Mouse (Mus musculus): ENCODE results near the gene Aven.

Gene Aven

DNA sequence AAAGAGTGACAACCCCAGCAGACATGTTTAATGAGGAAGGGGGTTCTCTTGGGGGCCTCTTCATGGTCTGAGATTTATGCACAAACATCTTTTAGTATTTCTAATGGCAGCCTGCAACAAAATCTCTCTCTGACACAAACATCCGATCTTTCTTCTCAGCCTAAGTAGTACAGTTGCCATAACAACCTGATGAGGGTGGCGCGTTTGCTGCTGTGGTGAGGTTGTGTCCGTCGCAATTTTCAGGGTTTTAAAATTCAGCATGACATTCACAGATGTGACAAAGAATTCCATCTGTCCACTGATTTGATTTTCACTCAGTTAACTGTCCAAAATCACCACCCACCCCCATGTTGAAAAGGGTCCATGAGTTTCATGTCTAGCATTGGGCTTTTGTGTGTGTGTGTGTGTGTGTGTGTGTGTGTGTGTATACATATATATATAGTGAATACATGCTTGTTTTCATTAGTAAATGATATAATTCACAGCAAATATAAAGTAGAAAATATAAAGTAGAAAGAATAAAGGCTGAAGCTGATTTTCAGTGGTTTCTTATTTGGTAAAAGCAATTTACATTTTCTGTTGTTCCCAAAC lies 49.0 kb downstream of the Aven start:
- in situ Hi-C loops (cut with MboI, MseI), result no loop called here

DNA sequence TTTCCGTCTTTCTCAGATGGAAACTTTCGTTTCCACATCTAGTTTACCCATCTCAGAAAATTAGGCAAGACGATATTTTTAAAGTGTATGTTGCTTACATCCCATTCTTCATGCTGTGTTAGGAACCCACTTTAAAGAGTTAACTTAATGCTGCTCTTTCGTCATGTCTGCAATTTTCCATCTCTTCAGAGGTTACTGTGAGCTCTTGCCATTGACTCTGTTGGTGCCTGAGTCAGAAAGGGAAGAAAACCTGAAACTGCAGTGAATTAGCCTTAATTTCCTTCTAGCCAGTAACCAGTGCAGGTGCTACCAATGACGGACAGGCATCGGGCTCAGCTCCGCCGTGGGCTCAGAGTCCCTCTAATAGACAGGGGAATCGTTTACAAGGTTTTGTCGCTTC lies 63.8 kb downstream of the Aven start:
- in situ Hi-C loops (cut with MboI, MseI), result no loop called here

DNA sequence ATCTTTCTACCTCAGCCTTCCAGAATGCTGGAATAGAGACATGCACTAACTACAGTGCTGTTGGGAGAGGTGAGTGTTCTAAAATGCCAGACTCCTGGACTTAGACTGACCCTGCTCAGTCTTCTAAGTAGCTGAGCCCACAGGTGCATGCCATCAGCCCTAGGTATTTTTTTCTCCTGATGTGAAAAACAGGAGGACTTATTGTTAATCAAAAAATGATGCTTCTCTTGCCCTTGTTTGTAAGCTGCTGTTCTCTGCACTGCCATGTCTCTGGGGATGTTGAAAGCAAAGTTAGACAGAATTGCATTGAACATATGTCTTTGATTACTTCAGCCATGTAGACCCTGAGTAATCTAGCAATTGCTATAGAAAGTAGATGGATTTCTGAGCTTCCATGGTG lies 64.7 kb downstream of the Aven start:
- in situ Hi-C loops (cut with MboI, MseI), result no loop called here

DNA sequence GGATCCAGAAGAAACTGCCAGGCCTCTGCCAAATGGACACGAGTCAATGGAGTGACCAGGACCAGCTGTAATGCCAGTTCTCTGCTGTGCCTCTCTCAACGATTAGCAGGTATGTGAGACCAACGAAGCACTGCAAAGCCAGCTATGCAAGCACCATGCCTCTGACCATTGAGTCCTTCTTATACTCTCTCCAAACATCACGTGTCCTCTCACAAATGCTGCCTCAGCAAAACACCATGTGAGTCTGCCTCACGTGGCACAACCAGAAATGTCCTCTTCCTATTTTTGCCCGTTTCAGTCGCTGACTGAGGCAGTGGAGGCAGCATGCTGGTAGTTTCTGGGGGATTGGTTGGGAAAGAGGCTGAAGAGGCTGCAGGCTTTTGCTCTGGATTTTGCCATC lies 68.8 kb downstream of the Aven start:
- in situ Hi-C loops (cut with MboI, MseI), result no loop called here

DNA sequence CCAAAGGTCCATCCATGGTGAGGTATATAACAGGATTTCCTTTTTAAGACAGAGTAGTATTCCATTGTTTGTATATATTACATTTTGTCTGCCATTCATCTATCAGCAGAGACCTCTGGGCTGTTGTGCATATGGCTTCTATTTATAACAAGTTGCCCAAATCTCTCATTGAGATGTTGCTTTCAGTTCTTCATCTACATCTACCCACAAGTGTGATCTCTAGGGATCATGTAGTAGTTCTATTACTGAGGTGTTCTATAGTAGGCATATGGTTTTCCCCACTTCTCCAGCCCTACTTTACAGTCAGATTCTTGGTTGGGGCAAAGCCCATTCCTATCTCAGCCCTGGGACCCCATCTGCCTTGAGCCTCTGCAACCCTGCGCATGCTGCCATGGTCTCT lies 72.3 kb downstream of the Aven start:
- in situ Hi-C loops (cut with MboI, MseI), result no loop called here

DNA sequence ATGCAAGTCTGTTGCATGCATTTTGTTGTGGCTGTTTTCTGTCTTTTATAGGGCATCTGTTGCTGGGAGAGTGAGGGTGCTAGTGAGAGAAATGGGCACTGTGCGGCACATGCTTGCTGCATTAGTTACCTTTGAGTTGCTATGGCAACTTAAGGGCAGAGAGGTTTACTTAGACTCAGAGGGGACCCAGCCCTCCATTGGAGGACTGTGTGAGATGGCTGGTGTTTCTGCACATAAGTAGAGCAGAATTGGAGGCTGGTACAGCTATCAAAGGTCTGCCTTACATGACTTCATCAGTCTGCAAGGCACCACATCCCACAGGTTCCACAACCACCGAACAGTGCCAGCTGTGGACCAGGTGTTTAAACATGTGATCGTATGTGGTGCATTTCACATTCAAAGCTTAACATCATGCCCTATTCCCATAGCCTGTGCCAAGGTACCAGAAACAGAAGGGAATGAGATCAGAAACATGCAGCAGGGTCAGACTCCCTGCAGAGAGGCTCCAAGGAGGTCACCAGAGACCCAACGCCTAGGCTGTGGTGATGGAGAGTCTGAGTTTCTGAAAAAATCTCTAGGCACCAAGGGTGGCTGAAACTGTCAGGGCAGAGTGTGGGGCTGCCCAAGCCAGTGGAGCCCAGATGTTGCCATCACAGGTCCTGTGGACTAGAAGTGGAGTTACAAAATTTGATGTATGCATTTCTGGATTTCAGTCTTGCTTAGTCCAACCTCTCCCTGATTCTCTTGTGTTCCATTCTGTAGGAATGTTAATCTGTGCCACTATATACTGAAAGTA lies 73.7 kb downstream of the Aven start:
- in situ Hi-C loops (cut with MboI, MseI), result no loop called here

DNA sequence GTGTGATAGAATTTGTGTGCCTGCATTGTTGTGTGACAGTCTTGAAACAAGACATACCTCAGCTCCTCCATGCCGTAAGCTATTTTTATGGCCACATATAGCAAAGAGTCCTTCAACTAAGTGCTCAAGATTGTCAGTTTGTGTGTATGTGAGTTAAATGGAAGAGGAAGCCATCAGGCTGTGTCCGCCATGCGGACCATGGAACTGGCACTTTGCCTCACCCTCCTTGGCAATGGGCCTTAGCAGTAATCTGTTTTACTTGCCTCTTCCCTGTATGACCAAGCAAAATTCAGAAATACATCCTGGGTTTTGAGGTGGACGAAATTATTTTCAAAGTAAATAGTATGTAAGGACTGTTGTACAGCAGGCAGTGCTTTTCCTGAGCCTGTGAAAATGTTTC lies 75.0 kb downstream of the Aven start:
- in situ Hi-C loops (cut with MboI, MseI), result no loop called here

DNA sequence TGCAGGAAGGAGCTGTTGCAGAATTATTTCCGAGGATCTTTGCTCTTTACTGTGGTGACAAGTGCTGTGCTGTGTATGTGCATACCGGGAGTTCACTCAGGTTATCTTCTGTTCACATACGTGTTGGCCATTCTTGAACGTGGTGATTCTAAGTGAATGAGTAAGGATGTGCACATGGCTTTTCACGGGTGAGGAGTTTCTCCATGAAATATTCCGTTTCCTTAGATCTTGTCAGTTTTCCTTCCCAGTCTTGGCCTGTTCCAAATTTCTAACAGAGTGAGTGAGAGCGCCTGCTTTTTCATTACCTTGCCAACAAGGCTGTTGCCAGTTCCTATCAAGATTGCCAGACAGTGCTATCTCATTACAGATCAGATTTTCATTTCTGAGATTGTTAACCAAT lies 98.2 kb downstream of the Aven start:
- in situ Hi-C loops (cut with MboI, MseI), result no loop called here

DNA sequence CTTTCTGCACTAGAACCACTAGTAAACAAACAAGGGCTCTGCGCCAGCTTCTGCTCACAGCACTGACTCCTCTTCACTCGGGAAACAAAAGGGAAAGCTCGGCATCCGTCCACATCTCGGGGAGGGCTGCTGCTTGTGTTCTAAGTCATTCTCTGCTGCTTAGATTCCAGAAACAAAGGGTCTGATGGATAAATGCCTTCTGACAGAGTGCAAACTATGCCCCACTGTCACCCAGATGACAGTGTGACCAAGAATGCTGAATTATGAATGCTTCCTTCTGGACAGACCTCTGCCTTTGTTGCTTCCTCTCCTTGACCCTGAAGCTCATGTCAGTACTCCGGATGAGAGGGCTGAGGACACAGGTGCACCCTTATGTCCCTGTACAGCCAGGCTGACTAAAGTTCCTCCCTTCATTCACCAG lies 98.7 kb downstream of the Aven start:
- in situ Hi-C loops (cut with MboI, MseI), result no loop called here

DNA sequence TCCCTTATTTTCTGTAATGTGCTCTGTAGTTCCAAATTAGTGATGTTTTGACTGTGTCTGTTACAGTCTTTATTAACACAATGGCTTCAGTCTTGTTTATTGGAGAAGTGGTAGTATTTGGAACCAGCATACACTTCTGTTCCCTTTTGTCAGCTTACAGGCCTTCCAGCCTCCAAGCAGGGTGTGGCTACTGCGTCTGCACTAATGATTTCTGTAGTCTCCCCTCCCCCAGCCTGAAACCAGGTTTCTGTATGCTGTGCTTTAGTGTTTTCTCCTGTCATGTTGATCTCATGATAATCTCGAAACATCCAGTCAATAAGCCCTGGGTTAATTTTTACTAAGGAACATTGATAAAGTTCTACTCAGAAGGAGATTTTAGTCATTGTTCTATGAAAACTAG lies 100.6 kb downstream of the Aven start:
- in situ Hi-C loops (cut with MboI, MseI), result no loop called here

DNA sequence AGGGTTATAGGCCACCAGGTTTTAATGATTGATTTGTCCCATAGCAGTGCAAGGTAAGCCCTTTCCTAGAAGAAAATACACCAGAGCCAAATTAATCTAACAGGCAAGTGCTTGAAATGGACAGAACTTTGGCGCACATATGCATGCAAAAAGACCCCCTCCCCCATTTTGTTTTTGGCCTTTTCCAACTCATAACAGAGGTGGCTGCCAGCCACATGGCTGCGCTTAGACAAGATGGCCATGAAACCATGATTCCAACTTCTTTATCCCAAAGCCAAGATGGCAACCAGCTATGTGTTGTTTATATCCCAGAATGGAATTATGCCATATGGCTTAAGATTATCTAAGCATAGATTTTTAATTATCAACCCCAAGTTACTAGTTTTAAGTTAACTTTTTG lies 101.0 kb downstream of the Aven start:
- in situ Hi-C loops (cut with MboI, MseI), result no loop called here

DNA sequence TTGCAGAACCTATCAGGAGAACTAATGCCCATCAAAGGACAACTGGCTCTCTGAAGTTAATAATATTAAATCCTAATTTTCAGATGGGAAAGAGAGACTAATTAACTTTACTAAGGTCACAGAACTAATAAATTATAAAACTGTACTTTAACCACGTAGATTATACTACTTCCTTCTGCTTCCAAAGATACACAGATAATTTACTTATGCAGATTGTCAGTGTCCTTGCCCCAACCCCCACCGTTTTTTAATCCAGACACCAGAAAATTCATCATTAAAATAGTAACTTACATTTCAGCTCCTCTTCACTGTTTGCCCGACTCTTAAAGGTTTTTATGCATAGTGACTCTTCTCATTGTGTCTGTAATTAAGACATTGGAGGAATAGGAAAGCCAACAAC lies 103.0 kb downstream of the Aven start:
- in situ Hi-C loops (cut with MboI, MseI), result no loop called here

DNA sequence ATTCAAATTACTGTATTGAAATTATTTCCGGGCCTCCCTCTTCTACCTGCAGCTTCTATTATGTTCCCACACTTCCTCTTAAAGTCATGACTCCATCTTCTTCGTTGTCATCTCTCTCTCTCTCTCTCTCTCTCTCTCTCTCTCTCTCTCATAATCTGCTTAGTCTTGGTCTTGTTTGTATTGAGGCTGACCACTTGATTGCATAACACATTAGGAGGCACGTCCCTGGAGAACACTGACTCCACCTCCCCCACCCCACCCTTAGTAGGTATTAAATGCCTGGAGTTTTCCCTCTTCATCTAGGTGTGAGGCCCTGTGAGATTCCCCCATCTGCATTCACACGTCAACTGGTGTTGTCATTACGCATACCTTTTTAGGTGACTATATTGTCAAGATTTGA lies 103.7 kb downstream of the Aven start:
- in situ Hi-C loops (cut with MboI, MseI), result no loop called here

DNA sequence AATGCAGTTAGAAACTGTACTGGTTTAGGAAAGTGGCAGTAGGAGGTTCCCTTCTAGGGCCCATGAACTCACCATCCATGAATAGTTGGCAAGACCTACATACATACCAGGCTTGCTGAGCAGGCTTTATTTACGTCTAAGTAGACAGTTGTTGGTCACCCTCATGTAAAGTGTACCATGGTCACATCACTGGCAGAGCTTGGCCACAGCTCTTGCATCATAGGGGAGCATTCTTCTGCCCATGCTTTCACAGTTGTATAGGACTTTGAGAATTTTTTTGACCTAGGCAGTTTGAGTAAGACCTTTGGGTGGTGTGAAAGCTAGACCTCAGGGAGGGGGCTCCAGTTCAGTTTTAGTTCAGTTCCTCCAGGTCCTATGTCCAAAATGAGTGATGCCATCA lies 104.3 kb downstream of the Aven start:
- in situ Hi-C loops (cut with MboI, MseI), result no loop called here

DNA sequence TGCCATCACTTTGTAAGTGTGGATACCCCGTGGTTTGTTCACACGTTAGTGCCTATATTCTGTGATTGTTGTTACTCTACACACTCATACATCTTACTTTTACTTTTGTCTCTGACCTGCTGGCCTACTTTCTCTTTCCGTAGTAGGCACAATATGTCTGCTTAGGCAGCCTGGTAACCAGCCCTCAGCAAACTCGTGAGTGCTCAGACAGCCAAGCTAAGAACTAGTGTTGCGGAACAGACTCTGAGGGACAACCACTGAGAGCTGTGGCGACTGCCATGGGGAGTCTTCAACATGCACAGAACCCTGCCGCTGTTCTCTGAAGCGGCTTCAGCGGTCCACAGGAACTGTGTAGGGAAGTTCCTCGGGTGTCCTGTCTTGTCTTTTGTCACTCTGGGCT lies 107.5 kb downstream of the Aven start:
- in situ Hi-C loops (cut with MboI, MseI), result no loop called here

DNA sequence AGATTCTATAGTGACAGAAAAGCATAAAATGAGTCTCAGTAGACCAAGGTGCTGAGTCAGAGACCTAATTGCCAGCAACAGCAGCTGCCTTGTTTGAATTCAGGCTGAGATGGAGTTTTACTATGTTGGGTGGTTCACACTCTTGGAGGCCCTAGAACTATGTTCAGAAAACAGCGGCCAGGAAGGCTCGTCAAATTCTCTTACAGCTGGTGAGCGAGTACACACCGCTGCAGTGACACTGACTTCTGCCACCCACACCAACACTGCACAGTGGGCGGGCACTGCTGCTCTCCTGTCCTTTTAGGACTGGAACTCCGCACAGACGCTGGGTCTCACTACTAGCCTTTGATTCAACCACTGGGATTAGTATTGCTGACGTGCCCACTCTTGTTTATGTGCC lies 109.7 kb downstream of the Aven start:
- in situ Hi-C loops (cut with MboI, MseI), result no loop called here

DNA sequence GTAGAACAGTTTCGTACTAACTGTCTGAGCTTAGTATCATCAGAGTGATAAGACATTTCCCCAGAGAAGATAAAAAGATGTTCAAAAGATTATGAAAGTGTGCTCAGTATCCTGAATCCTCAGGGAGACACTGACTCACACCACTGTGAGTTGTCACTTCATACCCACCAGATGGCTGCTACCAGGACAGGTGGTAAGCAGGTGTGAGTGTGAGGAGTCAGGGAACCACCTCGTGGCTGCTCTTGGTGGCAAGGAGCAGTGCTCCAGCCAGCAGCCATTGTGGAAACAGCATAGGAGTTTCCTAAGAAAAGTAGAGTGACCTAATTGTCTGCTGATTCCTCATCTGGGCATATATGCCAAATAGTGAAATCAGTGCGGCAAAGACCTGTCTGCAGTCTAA lies 113.8 kb downstream of the Aven start:
- in situ Hi-C loops (cut with MboI, MseI), result no loop called here

DNA sequence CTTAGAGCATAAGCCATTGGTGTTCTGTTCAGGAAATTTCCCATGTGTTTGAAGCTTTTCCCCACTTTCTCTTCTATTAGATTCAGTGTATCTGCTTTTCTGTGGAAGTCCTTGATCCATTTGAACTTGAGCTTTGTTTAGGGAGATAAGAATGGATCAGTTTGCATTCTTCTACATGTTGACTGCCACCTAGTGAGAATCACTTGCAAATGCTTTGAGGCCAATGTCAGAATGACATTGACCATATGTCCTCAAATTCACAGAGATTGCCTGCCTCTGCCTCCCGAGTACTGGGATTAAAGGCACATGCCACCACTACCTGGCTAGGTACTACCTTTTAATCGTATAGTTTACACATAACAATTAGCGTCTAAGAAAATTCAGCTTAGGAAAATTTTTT lies 119.9 kb downstream of the Aven start:
- in situ Hi-C loops (cut with MboI, MseI), result no loop called here

DNA sequence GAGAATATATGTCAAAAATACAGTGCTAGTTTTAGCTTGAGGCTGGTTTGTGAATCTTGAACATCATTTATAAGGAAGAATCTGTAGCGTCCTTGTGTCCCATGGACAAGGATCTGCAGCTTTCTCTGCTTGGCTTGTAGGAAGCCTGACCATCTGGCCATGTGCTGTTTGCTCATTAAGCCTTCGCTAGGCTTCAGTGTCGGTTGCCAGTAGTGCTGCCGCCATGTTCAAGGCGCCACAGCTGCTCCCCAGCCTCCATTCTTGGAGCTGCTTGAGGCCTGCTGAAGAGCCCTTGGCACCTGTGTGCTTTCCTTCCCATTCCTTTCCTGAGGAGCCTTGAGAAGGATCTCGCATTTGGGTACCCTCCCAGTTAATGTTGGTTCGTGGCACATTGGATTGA lies 121.6 kb downstream of the Aven start:
- in situ Hi-C loops (cut with MboI, MseI), result no loop called here

DNA sequence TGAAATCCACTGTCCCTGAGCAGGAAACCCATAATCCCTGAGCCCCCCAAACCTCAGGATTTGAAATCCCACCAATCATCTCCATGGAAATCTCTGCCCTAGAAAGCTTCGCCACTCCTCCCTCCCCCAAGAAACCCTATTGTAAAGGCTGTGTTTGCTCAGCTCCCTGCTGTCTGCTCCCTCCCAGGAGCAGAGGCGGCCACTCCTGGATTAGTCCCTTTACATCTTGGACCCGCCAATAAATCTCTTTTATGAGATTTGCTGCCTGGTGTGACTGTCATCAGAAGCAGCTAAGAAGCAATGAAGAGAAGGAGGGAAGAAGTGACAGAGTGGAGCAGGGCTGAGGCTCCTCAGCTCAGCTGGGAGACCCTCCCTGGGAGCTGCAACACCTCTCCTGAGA lies 124.4 kb downstream of the Aven start:
- in situ Hi-C loops (cut with MboI, MseI), result no loop called here

DNA sequence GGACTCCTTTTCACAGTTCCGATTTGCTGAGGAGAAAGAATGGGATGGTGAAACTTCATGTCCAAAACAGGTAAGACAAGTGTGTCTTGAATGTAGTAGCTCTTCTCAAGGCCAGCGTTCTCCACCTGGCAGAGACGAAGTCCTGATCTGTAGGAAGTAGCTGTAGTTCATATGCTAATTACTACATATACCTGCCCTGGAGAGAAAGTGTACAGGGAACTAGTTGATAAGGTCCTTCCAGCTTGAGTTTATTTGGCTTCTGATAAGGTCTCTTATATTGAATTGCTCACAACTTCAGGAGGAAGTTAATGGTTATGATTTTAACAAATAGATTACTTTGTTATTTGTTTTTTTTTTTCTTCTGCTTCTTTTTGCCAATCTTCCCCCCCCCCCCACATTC lies 132.4 kb downstream of the Aven start:
- in situ Hi-C loops (cut with MboI, MseI), result no loop called here

DNA sequence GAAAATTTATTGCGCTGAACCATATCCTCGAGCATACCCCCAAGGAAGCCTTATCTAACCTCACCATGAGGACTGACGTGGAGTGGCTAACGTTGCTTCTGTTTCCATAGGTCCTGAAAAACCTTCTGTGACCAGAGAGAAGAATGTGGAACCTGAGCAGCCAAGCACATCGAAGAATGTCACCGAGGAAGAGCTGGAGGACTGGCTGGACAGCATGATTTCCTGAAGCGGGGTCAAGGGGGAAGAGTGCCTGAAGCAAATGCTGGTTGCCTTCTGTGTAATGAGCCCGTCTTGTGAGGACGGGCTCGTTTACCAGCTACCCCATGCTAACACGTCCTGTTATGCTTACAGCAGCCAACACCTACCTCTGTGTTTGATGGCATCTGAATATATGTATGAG lies 137.9 kb downstream of the Aven start:
- in situ Hi-C loops (cut with MboI, MseI), result no loop called here

DNA sequence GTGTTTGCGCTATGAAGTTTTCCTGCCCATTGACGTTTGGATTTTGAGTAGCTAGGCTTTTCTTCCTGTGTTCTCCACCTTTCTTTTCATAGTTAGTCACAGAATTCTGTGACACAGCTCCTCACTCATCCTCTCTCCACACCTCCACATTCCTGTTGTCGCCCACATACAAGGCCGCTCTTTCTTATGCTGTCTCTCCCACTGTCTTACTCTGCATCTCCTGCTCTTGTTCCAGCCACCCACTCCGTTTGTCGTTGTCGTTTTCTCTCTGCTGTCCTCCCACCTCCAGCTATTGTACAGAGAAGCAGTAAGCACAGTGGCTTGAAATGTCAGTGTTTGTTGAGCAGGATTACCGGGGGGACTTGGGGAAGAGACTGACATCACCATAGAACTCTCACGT lies 139.8 kb downstream of the Aven start:
- in situ Hi-C loops (cut with MboI, MseI), result no loop called here

DNA sequence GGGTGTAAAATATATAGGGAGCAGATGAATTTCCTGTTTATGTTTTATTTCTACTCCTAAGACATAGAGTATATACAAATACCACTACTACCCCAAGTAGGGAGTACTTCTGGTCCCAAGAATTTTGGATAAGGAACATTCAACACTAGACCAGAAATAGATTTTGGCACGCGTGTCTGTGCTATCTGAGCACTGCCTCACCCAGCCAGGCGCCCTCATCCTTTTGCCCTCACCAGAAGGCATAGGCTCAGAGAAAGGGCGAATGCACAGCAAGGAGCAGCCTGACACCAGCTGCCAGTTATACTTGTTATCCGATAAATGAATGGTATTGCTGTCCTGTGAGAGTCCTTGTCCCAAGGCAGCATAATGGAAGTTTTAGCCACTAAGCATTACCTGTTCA lies 144.4 kb downstream of the Aven start:
- in situ Hi-C loops (cut with MboI, MseI), result no loop called here
